Mouse (Mus musculus): ENCODE measurements around the gene Ccdc188. TPM values are rescaled to one million over a fixed set of nuclear protein-coding genes. Genes with fewer than 3 reads are reported as not detected.

The Ccdc188 gene
- polyA plus RNA-seq, 1 experiment, result not detected

- Histone ChIP-seq H3K36me3 (replicated peaks; ENCODE audit: low read length) (peaks cover 20% of the 10 kb centered on the region), H3K4me3 (replicated peaks) (no peak overlapping the region), H3K4me1 (peaks cover 57% of the 10 kb centered on the region), H3K9me3 (no peaks in the 10 kb centered on the region), H3K27me3 (replicated peaks) (peaks cover 59% of the 10 kb centered on the region)
- TF ChIP-seq FLI1 (IDR thresholded peaks at IDR 0.05; ENCODE audit: low read length), result no peak
- TF ChIP-seq GATA1 (IDR thresholded peaks at IDR 0.05; ENCODE audit: borderline replicate concordance, low read length), result no peak
These were observed 13.4 kb downstream of the Ccdc188 start for GRCm38 (mm10) chr16:18231047-18231446.

GRCm38 (mm10) chr16:18231451-18231850, 13.8 kb downstream of the Ccdc188 start:
- no peak for TF ChIP-seq GATA1 (IDR thresholded peaks at IDR 0.05; ENCODE audit: borderline replicate concordance, low read length)
- TF ChIP-seq FLI1 (IDR thresholded peaks at IDR 0.05; ENCODE audit: low read length), result no peak
- peaks cover 21% of the 10 kb centered on the region for H3K36me3 ChIP-seq (replicated peaks; ENCODE audit: low read length)
- peaks cover 57% of the 10 kb centered on the region for H3K4me1 ChIP-seq
- H3K27me3 ChIP-seq (replicated peaks), result peaks cover 59% of the 10 kb centered on the region
- H3K4me3 ChIP-seq (replicated peaks), result no peak overlapping the region
- no peaks in the 10 kb centered on the region for H3K9me3 ChIP-seq

GRCm38 (mm10) chr16:18233451-18233850, 15.8 kb downstream of the Ccdc188 start:
- Histone ChIP-seq H3K4me3 (replicated peaks) (no peak overlapping the region), H3K27me3 (replicated peaks) (peaks cover 55% of the 10 kb centered on the region), H3K4me1 (peaks cover 53% of the 10 kb centered on the region), H3K36me3 (replicated peaks; ENCODE audit: low read length) (peaks cover 19% of the 10 kb centered on the region), H3K9me3 (no peaks in the 10 kb centered on the region)
- TF ChIP-seq FLI1 (IDR thresholded peaks at IDR 0.05; ENCODE audit: low read length), result no peak
- TF ChIP-seq GATA1 (IDR thresholded peaks at IDR 0.05; ENCODE audit: borderline replicate concordance, low read length), result no peak

- Histone ChIP-seq H3K36me3 (replicated peaks; ENCODE audit: low read length) (peaks cover 25% of the 10 kb centered on the region), H3K27me3 (replicated peaks) (peaks cover 49% of the 10 kb centered on the region), H3K9me3 (no peaks in the 10 kb centered on the region), H3K4me3 (replicated peaks) (peak overlapping the region; percentile 92), H3K4me1 (peaks cover 46% of the 10 kb centered on the region)
- TF ChIP-seq GATA1 (IDR thresholded peaks at IDR 0.05; ENCODE audit: borderline replicate concordance, low read length) (no peak), FLI1 (IDR thresholded peaks at IDR 0.05; ENCODE audit: low read length) (no peak)
These were observed 16.4 kb downstream of the Ccdc188 start for GRCm38 (mm10) chr16:18233919-18234670.

GRCm38 (mm10) chr16:18234671-18235388, 17.2 kb downstream of the Ccdc188 start, which contains the start of gene Zdhhc8:
Zdhhc8 (minus strand) TSS chr16:18235136.
- peaks cover 39% of the 10 kb centered on the region for H3K4me1 ChIP-seq
- H3K27me3 ChIP-seq (replicated peaks), result peaks cover 44% of the 10 kb centered on the region
- H3K36me3 ChIP-seq (replicated peaks; ENCODE audit: low read length), result peaks cover 31% of the 10 kb centered on the region
- no peaks in the 10 kb centered on the region for H3K9me3 ChIP-seq
- TF ChIP-seq GATA1 (IDR thresholded peaks at IDR 0.05; ENCODE audit: borderline replicate concordance, low read length), result no peak
- no peak for TF ChIP-seq FLI1 (IDR thresholded peaks at IDR 0.05; ENCODE audit: low read length)
- peak within 1 kb of the TSS; percentile 92 for H3K4me3 ChIP-seq (replicated peaks)

GRCm38 (mm10) chr16:18235389-18236065, 17.8 kb downstream of the Ccdc188 start:
- H3K4me3 ChIP-seq (replicated peaks), result peak overlapping the region; percentile 92
- no peak for TF ChIP-seq FLI1 (IDR thresholded peaks at IDR 0.05; ENCODE audit: low read length)
- TF ChIP-seq GATA1 (IDR thresholded peaks at IDR 0.05; ENCODE audit: borderline replicate concordance, low read length), result no peak
- H3K9me3 ChIP-seq, result no peaks in the 10 kb centered on the region
- H3K4me1 ChIP-seq, result peaks cover 32% of the 10 kb centered on the region
- H3K36me3 ChIP-seq (replicated peaks; ENCODE audit: low read length), result peaks cover 38% of the 10 kb centered on the region
- H3K27me3 ChIP-seq (replicated peaks), result peaks cover 39% of the 10 kb centered on the region

- Histone ChIP-seq H3K9me3 (no peaks in the 10 kb centered on the region), H3K4me3 (replicated peaks) (no peak overlapping the region), H3K27me3 (replicated peaks) (peaks cover 30% of the 10 kb centered on the region), H3K36me3 (replicated peaks; ENCODE audit: low read length) (peaks cover 51% of the 10 kb centered on the region), H3K4me1 (peaks cover 26% of the 10 kb centered on the region)
- TF ChIP-seq GATA1 (IDR thresholded peaks at IDR 0.05; ENCODE audit: borderline replicate concordance, low read length), result no peak
- no peak for TF ChIP-seq FLI1 (IDR thresholded peaks at IDR 0.05; ENCODE audit: low read length)
These were observed 19.2 kb downstream of the Ccdc188 start for GRCm38 (mm10) chr16:18236676-18237501.

GRCm38 (mm10) chr16:18241581-18241980, 23.9 kb downstream of the Ccdc188 start:
- Histone ChIP-seq H3K27me3 (replicated peaks) (no peaks in the 10 kb centered on the region), H3K9me3 (no peaks in the 10 kb centered on the region), H3K36me3 (replicated peaks; ENCODE audit: low read length) (peaks cover 93% of the 10 kb centered on the region), H3K4me3 (replicated peaks) (no peak overlapping the region), H3K4me1 (peaks cover 38% of the 10 kb centered on the region)
- TF ChIP-seq GATA1 (IDR thresholded peaks at IDR 0.05; ENCODE audit: borderline replicate concordance, low read length), result no peak
- TF ChIP-seq FLI1 (IDR thresholded peaks at IDR 0.05; ENCODE audit: low read length), result no peak

Data from megakaryocyte, embryonic 14.5 days (primary cell).